Mouse (Mus musculus): Measurements from ENCODE around the gene Mrm2. TPM values are rescaled to one million over a fixed set of nuclear protein-coding genes. Genes with fewer than 3 reads are reported as not detected.

Gene Mrm2
- polyA plus RNA-seq, 2 experiments from 2014 or later = 10.6 to 14.9 TPM

Other genes starting within 250 kb of the Mrm2 start
- gene Mad1l1, start 10.3 kb downstream of the Mrm2 start, polyA plus RNA-seq (2017; shearing (Covaris generic)) = 10 to 100 TPM; 28.2 to 40.3 TPM
- 10 to 100 TPM; 14.8 to 28.6 TPM for gene Nudt1, start 10.2 kb downstream of the Mrm2 start, polyA plus RNA-seq (2017; shearing (Covaris generic))
- gene Snx8, start 57.4 kb upstream of the Mrm2 start, polyA plus RNA-seq (2017; shearing (Covaris generic)) = 1 to 10 TPM in 1 of 2 experiments, under 1 TPM in 1; 0.30 to 6.1 TPM
- 10 to 100 TPM; 17.8 to 25.9 TPM for gene Eif3b, start 87.4 kb upstream of the Mrm2 start, polyA plus RNA-seq (2017; shearing (Covaris generic))
- not detected for gene Gm4869, start 113.7 kb upstream of the Mrm2 start, polyA plus RNA-seq (2017; shearing (Covaris generic))
- 10 to 100 TPM; 31.8 to 44.3 TPM for gene Chst12, start 173.7 kb upstream of the Mrm2 start, polyA plus RNA-seq (2017; shearing (Covaris generic))
- 1 to 10 TPM; 1.5 to 3.8 TPM for gene Grifin, start 233.2 kb upstream of the Mrm2 start, polyA plus RNA-seq (2017; shearing (Covaris generic))

Data from CD4-positive, CD25-positive, alpha-beta regulatory T cell, adult 4 months (primary cell).